24 mouse cellular contexts compared by ENCODE assay signal in genomic region chr10:61832713-61833112, GRCm38 (mm10). TPM values are rescaled to one million over a fixed set of nuclear protein-coding genes. Genes with fewer than 3 reads are reported as not detected.
DNase-seq lines count a peak whose midpoint lies in the region; ATAC-seq lines count a peak whose summit lies in the region.
"Had no signal": no experiment of that assay in that cellular context is flagged by ENCODE, and none has a peak within 500 bp of the region (broad histone marks: within the 10 kb centered on the region; RNA-seq: fewer than 3 reads in every experiment).

No protein-coding gene starts in this region.

- ATAC-seq in cerebellum, adult (ENCODE audit: insufficient number of reproducible peaks, low FRiP score, low TSS enrichment), result no peak
- ATAC-seq: CD4-positive, CD25-positive, alpha-beta regulatory T cell, adult 4 months; forebrain, embryonic 13.5 days; intestine, postnatal 0 days had no signal

- H3K27ac ChIP-seq in embryonic facial prominence, embryonic 10.5 days (replicated peaks), result peak overlapping the region; percentile 63; the same call in 1 of the 2 replicates
- H3K27ac ChIP-seq: embryonic facial prominence, embryonic 12.5 days; forebrain, embryonic 13.5 days; gastrocnemius, adult 2 months; hindbrain, embryonic 12.5 days; left cerebral cortex, adult 2 months; liver, embryonic 15.5 days; neural tube, embryonic 15.5 days had no signal

- intact Hi-C loops in left cerebral cortex, postnatal 4 days (cut with DNase I), result loop anchor here (10.0 kb wide), 1 partner anchor 352 kb away; no protein-coding TSS in a partner anchor

- no peaks in the 10 kb centered on the region for H3K36me3 ChIP-seq in embryonic facial prominence, embryonic 10.5 days (replicated peaks)
- H3K36me3 ChIP-seq: embryonic facial prominence, embryonic 12.5 days; hindbrain, embryonic 12.5 days; liver, embryonic 15.5 days; neural tube, embryonic 15.5 days had no signal

- DNase-seq in cerebellum, postnatal 10 days, result peak; percentile 71 to 77
- peak; percentile 46 for DNase-seq in left cerebral cortex, postnatal 4 days
- no peak for DNase-seq in left cerebral cortex, adult 11 months (ENCODE audit: low spot score)
- DNase-seq in embryonic facial prominence, embryonic 10.5 days (ENCODE audit: low spot score), result no peak
- DNase-seq in lung, postnatal 4 days, result peak; percentile 21 to 50
- DNase-seq in kidney, postnatal 4 days, result no peak
- no peak for DNase-seq in c-Kit-positive CD71-positive TER-119-positive erythroid progenitor cells, embryonic 14.5 days (ENCODE audit: low spot score)
- DNase-seq: cerebellum, adult 9-10 months; gastrocnemius, adult 2 months; heart, postnatal 10 days; kidney, postnatal 36 days; layer of hippocampus, adult 9-11 months; liver; retina, postnatal 1 day had no signal

- 0 out of 2 replicates have a peak, but pooled peaks cover 4% of the 10 kb centered on the region for H3K27me3 ChIP-seq in embryonic facial prominence, embryonic 10.5 days (replicated peaks; ENCODE audit: low read depth, poor library complexity, severe bottlenecking)
- H3K27me3 ChIP-seq: embryonic facial prominence, embryonic 12.5 days; forebrain, embryonic 13.5 days; hindbrain, embryonic 12.5 days; liver, embryonic 15.5 days; neural tube, embryonic 15.5 days had no signal

- 90% methylated on average over 11 of the region's 11 CpGs for WGBS in embryonic facial prominence, embryonic 10.5 days

- H3K9me3 ChIP-seq in embryonic facial prominence, embryonic 10.5 days, result no peaks in the 10 kb centered on the region
- H3K9me3 ChIP-seq: embryonic facial prominence, embryonic 12.5 days; forebrain, embryonic 13.5 days; hindbrain, embryonic 12.5 days; liver, embryonic 15.5 days; neural tube, embryonic 15.5 days had no signal

- no peak overlapping the region for H3K4me3 ChIP-seq in embryonic facial prominence, embryonic 10.5 days
- H3K4me3 ChIP-seq: embryonic facial prominence, embryonic 12.5 days; erythroblast, embryonic 14.5 days; forebrain, embryonic 13.5 days; gastrocnemius, adult 2 months; hindbrain, embryonic 12.5 days; left cerebral cortex, adult 2 months; liver, embryonic 15.5 days; neural tube, embryonic 15.5 days had no signal

- H3K4me1 ChIP-seq in embryonic facial prominence, embryonic 10.5 days, result peaks cover 53% of the 10 kb centered on the region
- H3K4me1 ChIP-seq: forebrain, embryonic 13.5 days; liver, embryonic 15.5 days; neural tube, embryonic 15.5 days had no signal

RNA-seq across cellular contexts. Expression of gene H2afy2, which starts 48.8 kb away (rescaled TPM):
- total RNA-seq in left cerebral cortex, postnatal 4 days (2021), result 100 to 1,000 TPM; 124 to 126 TPM
- 368 and 392 TPM in 2 replicates for polyA plus RNA-seq in embryonic facial prominence, embryonic 10.5 days (2016; fragmentation: Nextera tagmentation; extraction: Ambion mirVana)
- polyA plus RNA-seq: CD4-positive, CD25-positive, alpha-beta regulatory T cell, adult 4 months; erythroblast, embryonic 14.5 days had no signal

Comparison
In these comparisons a context has a peak if more than half of its experiments do, and no peak if none do; other contexts are left out.
1. DNase-seq: peak in cerebellum, postnatal 10 days (2 of 2), left cerebral cortex, postnatal 4 days (single experiment) and lung, postnatal 4 days (2 of 2); none in left cerebral cortex, adult 11 months (single experiment), embryonic facial prominence, embryonic 10.5 days (single experiment), kidney, postnatal 4 days (0 of 2) and c-Kit-positive CD71-positive TER-119-positive erythroid progenitor cells, embryonic 14.5 days (single experiment).